Mouse (Mus musculus) hindbrain, embryonic 14.5 days (tissue): ENCODE measurements at regions not wholly inside any gene's neighbourhood (a gene's known extent, or its start where the extent isn't known, plus 50 kb on each side); places are given as distances from the start of the nearest gene placed in this dataset.

Source experiments
- ATAC-seq: fragments of 200-750 bp; cut with Nextera tagmentation; 2 replicates; pipeline ENCODE4 v1.8.0; 2017; ENCODE audit warnings: moderate number of reproducible peaks, mild to moderate bottlenecking, moderate TSS enrichment, moderate library complexity; ENCODE audit not compliant: low FRiP score
- DNase-seq: peaks from one replicate; pipeline ENCODE4 v3.0.0-alpha.2; 2015; ENCODE audit warnings: low spot score
- H3K27ac ChIP-seq: fragments of 300-500 bp; sonication (generic); 2 replicates; pipeline ENCODE4 v1.5.1; 2014; ENCODE audit warnings: mild to moderate bottlenecking, moderate library complexity
- H3K27me3 ChIP-seq: fragments of 300-500 bp; sonication (generic); 2 replicates; pipeline ENCODE4 v1.6.1; 2014; ENCODE audit warnings: mild to moderate bottlenecking, low read length, mixed read lengths; ENCODE audit not compliant: control insufficient read depth, insufficient read depth
- H3K36me3 ChIP-seq: fragments of 300-500 bp; sonication (generic); replicated peaks from 2 replicates; pipeline ENCODE4 v1.6.1; 2014; ENCODE audit not compliant: control insufficient read depth, insufficient read depth
- H3K4me1 ChIP-seq: fragments of 300-500 bp; sonication (generic); replicated peaks from 2 replicates; pipeline ENCODE4 v1.6.1; 2014; ENCODE audit warnings: antibody characterized with exemption, low read length, mixed read lengths; ENCODE audit not compliant: control insufficient read depth, insufficient read depth
- H3K4me2 ChIP-seq: fragments of 300-500 bp; sonication (generic); replicated peaks from 2 replicates; pipeline ENCODE4 v1.6.1; 2014; ENCODE audit warnings: mild to moderate bottlenecking, moderate library complexity
- H3K4me3 ChIP-seq: fragments of 300-500 bp; sonication (generic); replicated peaks from 2 replicates; pipeline ENCODE4 v1.5.1; 2014; ENCODE audit warnings: mild to moderate bottlenecking, low read length
- H3K9ac ChIP-seq: fragments of 300-500 bp; sonication (generic); 2 replicates; pipeline ENCODE4 v1.6.1; 2014
- H3K9me3 ChIP-seq: fragments of 300-500 bp; sonication (generic); 2 replicates; pipeline ENCODE4 v1.6.1; 2016; ENCODE audit warnings: low read length; ENCODE audit not compliant: control insufficient read depth
- WGBS: fragments of 180-500 bp; shearing (Covaris S2); extraction: QIAGEN DNeasy Blood & Tissue Kit; methylation state at CpG from one replicate; pipeline ENCODE4 v1.1.7; 2014; 5-methylcytosine and 5-hydroxymethylcytosine counted together

- no peak overlapping the region for H3K9ac ChIP-seq
- no peak overlapping the region for H3K27ac ChIP-seq
- H3K4me3 ChIP-seq = no peak overlapping the region
- H3K4me2 ChIP-seq = no peak overlapping the region
- DNase-seq (no peak), ATAC-seq (no peak)
- H3K9me3 ChIP-seq = no peaks in the 10 kb centered on the region
- H3K36me3 ChIP-seq = no peaks in the 10 kb centered on the region
- H3K4me1 ChIP-seq = no peaks in the 10 kb centered on the region
- no peaks in the 10 kb centered on the region for H3K27me3 ChIP-seq
- 89% methylated on average over 2 of the region's 2 CpGs for WGBS
Observed at GRCm38 (mm10) chr6:35667062-35667461, 127.4 kb upstream of the Mtpn start.

- Histone ChIP-seq H3K9me3 (no peaks in the 10 kb centered on the region), H3K9ac (no peak overlapping the region), H3K27me3 (no peaks in the 10 kb centered on the region), H3K36me3 (no peaks in the 10 kb centered on the region), H3K4me1 (no peaks in the 10 kb centered on the region), H3K27ac (no peak overlapping the region), H3K4me2 (no peak overlapping the region), H3K4me3 (no peak overlapping the region)
- no peak for DNase-seq
- 87% methylated on average over 4 of the region's 4 CpGs for WGBS
- no peak for ATAC-seq
Observed at GRCm38 (mm10) chr6:35651401-35651800, 111.7 kb upstream of the Mtpn start.

GRCm38 (mm10) chr6:35645210-35645609 lies 105.5 kb upstream of the Mtpn start:
- H3K4me2 ChIP-seq = no peak overlapping the region
- no peak overlapping the region for H3K4me3 ChIP-seq
- 91% methylated on average over 7 of the region's 7 CpGs for WGBS
- no peaks in the 10 kb centered on the region for H3K9me3 ChIP-seq
- H3K9ac ChIP-seq = no peak overlapping the region
- DNase-seq (no peak), ATAC-seq (no peak)
- no peaks in the 10 kb centered on the region for H3K27me3 ChIP-seq
- no peaks in the 10 kb centered on the region for H3K4me1 ChIP-seq
- H3K27ac ChIP-seq = no peak overlapping the region
- no peaks in the 10 kb centered on the region for H3K36me3 ChIP-seq

GRCm38 (mm10) chr6:35640672-35641071 lies 101.0 kb upstream of the Mtpn start:
- no peak for DNase-seq

GRCm38 (mm10) chr6:35608336-35608735 lies 68.6 kb upstream of the Mtpn start:
- WGBS = 85% methylated on average over 2 of the region's 2 CpGs
- ATAC-seq = no peak
- H3K9ac ChIP-seq = no peak overlapping the region
- no peaks in the 10 kb centered on the region for H3K4me1 ChIP-seq
- DNase-seq = no peak
- no peak overlapping the region for H3K27ac ChIP-seq
- H3K4me3 ChIP-seq = no peak overlapping the region
- peaks cover 7% of the 10 kb centered on the region; the same call in 1 of the 2 replicates for H3K9me3 ChIP-seq
- no peaks in the 10 kb centered on the region for H3K36me3 ChIP-seq
- H3K4me2 ChIP-seq = no peak overlapping the region
- H3K27me3 ChIP-seq = no peaks in the 10 kb centered on the region

More at GRCm38 (mm10) chr6:35640672-35641071, 101.0 kb upstream of the Mtpn start:
- no peak overlapping the region for H3K9ac ChIP-seq
- no peak overlapping the region for H3K4me3 ChIP-seq
- no peak for ATAC-seq
- H3K36me3 ChIP-seq = no peaks in the 10 kb centered on the region
- H3K27ac ChIP-seq = no peak overlapping the region
- no peaks in the 10 kb centered on the region for H3K27me3 ChIP-seq
- no peak overlapping the region for H3K4me2 ChIP-seq
- no peaks in the 10 kb centered on the region for H3K9me3 ChIP-seq
- no peaks in the 10 kb centered on the region for H3K4me1 ChIP-seq

- ATAC-seq = no peak
- WGBS = 77% methylated on average over 3 of the region's 3 CpGs
Observed at GRCm38 (mm10) chr6:35605100-35605499, 65.4 kb upstream of the Mtpn start.

GRCm38 (mm10) chr6:35601373-35601772 lies 61.7 kb upstream of the Mtpn start:
- Histone ChIP-seq H3K27ac (no peak overlapping the region), H3K4me1 (no peaks in the 10 kb centered on the region), H3K9ac (no peak overlapping the region), H3K4me3 (no peak overlapping the region), H3K36me3 (no peaks in the 10 kb centered on the region), H3K27me3 (no peaks in the 10 kb centered on the region), H3K4me2 (no peak overlapping the region), H3K9me3 (no peaks in the 10 kb centered on the region)
- DNase-seq (no peak), ATAC-seq (no peak)
- WGBS = 79% methylated on average over 1 of the region's 1 CpGs

More at GRCm38 (mm10) chr6:35605100-35605499, 65.4 kb upstream of the Mtpn start:
- Histone ChIP-seq H3K4me2 (no peak overlapping the region), H3K27me3 (no peaks in the 10 kb centered on the region), H3K4me1 (no peaks in the 10 kb centered on the region), H3K36me3 (no peaks in the 10 kb centered on the region), H3K9me3 (peaks cover 7% of the 10 kb centered on the region; the same call in 1 of the 2 replicates), H3K4me3 (no peak overlapping the region), H3K27ac (no peak overlapping the region), H3K9ac (no peak overlapping the region)
- DNase-seq = no peak

- 54% methylated on average over 1 of the region's 1 CpGs for WGBS
Observed at GRCm38 (mm10) chr6:35599841-35600240, 60.2 kb upstream of the Mtpn start.

GRCm38 (mm10) chr6:35598406-35599185 lies 58.9 kb upstream of the Mtpn start:
- no peak overlapping the region for H3K4me3 ChIP-seq
- H3K9me3 ChIP-seq = no peaks in the 10 kb centered on the region
- no peaks in the 10 kb centered on the region for H3K27me3 ChIP-seq
- no peak for DNase-seq
- 72% methylated on average over 12 of the region's 12 CpGs for WGBS
- H3K27ac ChIP-seq = no peak overlapping the region
- no peaks in the 10 kb centered on the region for H3K4me1 ChIP-seq
- H3K9ac ChIP-seq = no peak overlapping the region
- H3K36me3 ChIP-seq = no peaks in the 10 kb centered on the region
- no peak for ATAC-seq
- no peak overlapping the region for H3K4me2 ChIP-seq

More at GRCm38 (mm10) chr6:35599841-35600240, 60.2 kb upstream of the Mtpn start:
- no peaks in the 10 kb centered on the region for H3K9me3 ChIP-seq
- H3K4me3 ChIP-seq = no peak overlapping the region
- H3K9ac ChIP-seq = no peak overlapping the region
- no peak overlapping the region for H3K4me2 ChIP-seq
- H3K36me3 ChIP-seq = no peaks in the 10 kb centered on the region
- no peaks in the 10 kb centered on the region for H3K27me3 ChIP-seq
- no peak for DNase-seq
- ATAC-seq = no peak
- no peak overlapping the region for H3K27ac ChIP-seq
- H3K4me1 ChIP-seq = no peaks in the 10 kb centered on the region
